Mouse (Mus musculus) stomach, postnatal 0 days (tissue): ENCODE data around the gene Dmc1.

Source experiments
- CTCF ChIP-seq: IDR thresholded peaks from 2 replicates; pipeline ENCODE4 v1.5.1; 2016; ENCODE audit warnings: antibody characterized with exemption, low read depth, mild to moderate bottlenecking, moderate library complexity
- EP300 ChIP-seq: optimal IDR thresholded peaks from 2 replicates; pipeline ENCODE3; 2016; ENCODE audit warnings: antibody characterized with exemption

- TF ChIP-seq CTCF (no peak), EP300 (no peak)
These were observed 52.3 kb downstream of the Dmc1 start for GRCm38 (mm10) chr15:79552566-79552965.
